Mouse (Mus musculus): ENCODE results near the gene Cdh16. TPM values are rescaled to one million over a fixed set of nuclear protein-coding genes. Genes with fewer than 3 reads are reported as not detected.

Gene Cdh16
- polyA plus RNA-seq, 1 experiment from 2014 or later = not detected

DNA sequence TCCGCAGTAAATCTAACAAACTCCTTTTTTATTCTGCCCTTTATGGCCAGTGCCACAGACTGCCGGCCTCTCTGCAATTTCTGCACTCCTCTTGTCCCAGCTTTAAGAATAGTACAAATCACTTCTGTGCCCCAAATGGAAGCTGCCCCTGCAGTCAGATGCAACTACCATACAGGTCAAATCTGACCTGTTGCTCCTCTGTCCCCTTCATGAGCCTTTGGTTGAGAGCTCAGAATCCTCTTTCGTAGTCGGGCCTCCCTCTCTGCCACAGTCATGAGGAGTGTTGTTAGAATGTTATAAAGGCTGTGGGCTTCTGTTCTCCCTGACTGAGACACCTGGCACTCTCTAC lies 21.0 kb downstream of the Cdh16 start:
- 73% methylated on average over 4 of the region's 4 CpGs for WGBS
- no peaks in the 10 kb centered on the region for H3K9me3 ChIP-seq (replicated peaks; ENCODE audit: control insufficient read depth, low read length, poor library complexity, severe bottlenecking)
- ATAC-seq = no peak
- no peaks in the 10 kb centered on the region; the same call in 1 of the 2 replicates for H3K27me3 ChIP-seq (ENCODE audit: control insufficient read depth, insufficient read depth, low read depth, low read length)
- no peaks in the 10 kb centered on the region for H3K36me3 ChIP-seq (ENCODE audit: control insufficient read depth, insufficient read depth, low read length)
- H3K4me2 ChIP-seq (ENCODE audit: low read length) = no peak overlapping the region
- no peaks in the 10 kb centered on the region; the same call in 1 of the 2 replicates for H3K4me1 ChIP-seq (ENCODE audit: control insufficient read depth, insufficient read depth, low read length)
- no peak overlapping the region for H3K27ac ChIP-seq (ENCODE audit: low read length)
- H3K4me3 ChIP-seq (ENCODE audit: low read depth, low read length) = no peak overlapping the region
- H3K9ac ChIP-seq (ENCODE audit: low read depth, low read length) = no peak overlapping the region; the same call in 1 of the 2 replicates

GRCm38 (mm10) chr8:104602468-104603244 lies 21.5 kb downstream of the Cdh16 start:
- no peaks in the 10 kb centered on the region; the same call in 1 of the 2 replicates for H3K4me1 ChIP-seq (ENCODE audit: control insufficient read depth, insufficient read depth, low read length)
- H3K36me3 ChIP-seq (ENCODE audit: control insufficient read depth, insufficient read depth, low read length) = no peaks in the 10 kb centered on the region
- 19% methylated on average over 21 of the region's 21 CpGs for WGBS
- no peaks in the 10 kb centered on the region for H3K9me3 ChIP-seq (replicated peaks; ENCODE audit: control insufficient read depth, low read length, poor library complexity, severe bottlenecking)
- ATAC-seq = peak; percentile 90
- H3K27me3 ChIP-seq (ENCODE audit: control insufficient read depth, insufficient read depth, low read depth, low read length) = no peaks in the 10 kb centered on the region; the same call in 1 of the 2 replicates
- no peak overlapping the region for H3K27ac ChIP-seq (ENCODE audit: low read length)
- peak overlapping the region; percentile 52 for H3K4me2 ChIP-seq (ENCODE audit: low read length)
- H3K4me3 ChIP-seq (ENCODE audit: low read depth, low read length) = peak overlapping the region; percentile 16; the same call in 1 of the 2 replicates
- H3K9ac ChIP-seq (ENCODE audit: low read depth, low read length) = no peak overlapping the region

- H3K9ac ChIP-seq (ENCODE audit: low read depth, low read length) = no peak overlapping the region
- no peak overlapping the region; the same call in 1 of the 2 replicates for H3K4me3 ChIP-seq (ENCODE audit: low read depth, low read length)
- peak; percentile 23 for ATAC-seq
- H3K27me3 ChIP-seq (ENCODE audit: control insufficient read depth, insufficient read depth, low read depth, low read length) = no peaks in the 10 kb centered on the region; the same call in 1 of the 2 replicates
- no peaks in the 10 kb centered on the region for H3K9me3 ChIP-seq (replicated peaks; ENCODE audit: control insufficient read depth, low read length, poor library complexity, severe bottlenecking)
- no peaks in the 10 kb centered on the region for H3K36me3 ChIP-seq (ENCODE audit: control insufficient read depth, insufficient read depth, low read length)
- peak overlapping the region; percentile 52 for H3K4me2 ChIP-seq (ENCODE audit: low read length)
- WGBS = 2% methylated on average over 12 of the region's 12 CpGs
- H3K4me1 ChIP-seq (ENCODE audit: control insufficient read depth, insufficient read depth, low read length) = no peaks in the 10 kb centered on the region; the same call in 1 of the 2 replicates
- H3K27ac ChIP-seq (ENCODE audit: low read length) = no peak overlapping the region
Observed at GRCm38 (mm10) chr8:104601941-104602371, 22.2 kb downstream of the Cdh16 start.

DNA sequence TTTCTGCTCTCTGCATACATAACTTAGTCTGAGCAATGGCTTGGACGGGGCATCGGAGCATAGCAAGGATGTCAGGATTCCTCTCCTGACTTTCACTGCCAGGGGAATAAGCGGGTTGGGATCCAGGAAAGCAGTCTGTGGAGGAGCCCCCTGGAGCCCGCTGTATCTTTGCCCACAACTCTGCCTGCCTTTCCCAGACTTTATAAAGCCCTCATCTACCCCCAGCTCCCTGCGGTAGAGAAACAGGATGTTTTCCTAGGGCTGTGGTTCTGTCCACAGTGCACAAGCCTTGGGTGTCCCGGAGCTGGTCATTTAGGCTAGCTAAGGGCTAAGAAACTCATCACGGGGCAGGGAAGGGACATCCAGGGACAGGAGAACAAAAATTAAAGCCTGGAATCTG lies 22.8 kb downstream of the Cdh16 start:
- Histone ChIP-seq H3K9ac (ENCODE audit: low read depth, low read length) (no peak overlapping the region), H3K4me3 (ENCODE audit: low read depth, low read length) (no peak overlapping the region), H3K9me3 (replicated peaks; ENCODE audit: control insufficient read depth, low read length, poor library complexity, severe bottlenecking) (no peaks in the 10 kb centered on the region), H3K4me1 (ENCODE audit: control insufficient read depth, insufficient read depth, low read length) (no peaks in the 10 kb centered on the region; the same call in 1 of the 2 replicates), H3K27me3 (ENCODE audit: control insufficient read depth, insufficient read depth, low read depth, low read length) (no peaks in the 10 kb centered on the region; the same call in 1 of the 2 replicates), H3K36me3 (ENCODE audit: control insufficient read depth, insufficient read depth, low read length) (0 out of 2 replicates have a peak, but pooled peaks cover under 1% of the 10 kb centered on the region), H3K27ac (ENCODE audit: low read length) (no peak overlapping the region), H3K4me2 (ENCODE audit: low read length) (no peak overlapping the region)
- 26% methylated on average over 7 of the region's 7 CpGs for WGBS
- ATAC-seq = no peak

DNA sequence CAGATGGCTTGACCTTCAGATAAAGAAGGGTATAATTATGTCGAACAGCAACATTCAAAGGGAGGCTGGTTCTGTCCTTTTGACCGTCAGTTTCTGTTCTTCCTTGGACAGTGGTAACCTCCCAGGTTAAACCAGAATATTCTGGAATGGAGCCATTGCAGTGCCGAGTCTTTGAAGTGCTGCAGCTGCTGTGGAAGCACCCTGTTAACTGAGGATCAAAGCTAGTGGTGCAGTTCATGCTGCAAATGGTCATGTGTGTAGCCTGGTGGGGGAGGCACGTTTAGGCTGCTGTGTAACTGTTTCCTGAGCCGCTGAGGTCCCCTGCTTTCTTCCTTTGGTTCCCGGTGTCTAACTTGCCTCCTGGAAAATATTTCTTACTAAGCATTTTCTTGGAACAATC lies 25.7 kb downstream of the Cdh16 start:
- Histone ChIP-seq H3K9ac (ENCODE audit: low read depth, low read length) (no peak overlapping the region), H3K9me3 (replicated peaks; ENCODE audit: control insufficient read depth, low read length, poor library complexity, severe bottlenecking) (no peaks in the 10 kb centered on the region), H3K36me3 (ENCODE audit: control insufficient read depth, insufficient read depth, low read length) (peaks cover 13% of the 10 kb centered on the region), H3K4me3 (ENCODE audit: low read depth, low read length) (no peak overlapping the region), H3K27me3 (ENCODE audit: control insufficient read depth, insufficient read depth, low read depth, low read length) (no peaks in the 10 kb centered on the region; the same call in 1 of the 2 replicates), H3K4me2 (ENCODE audit: low read length) (no peak overlapping the region), H3K27ac (ENCODE audit: low read length) (no peak overlapping the region), H3K4me1 (ENCODE audit: control insufficient read depth, insufficient read depth, low read length) (no peaks in the 10 kb centered on the region; the same call in 1 of the 2 replicates)
- 65% methylated on average over 6 of the region's 6 CpGs for WGBS
- no peak for ATAC-seq

GRCm38 (mm10) chr8:104597656-104598055 lies 26.5 kb downstream of the Cdh16 start:
- H3K9me3 ChIP-seq (replicated peaks; ENCODE audit: control insufficient read depth, low read length, poor library complexity, severe bottlenecking) = no peaks in the 10 kb centered on the region
- no peak overlapping the region for H3K27ac ChIP-seq (ENCODE audit: low read length)
- no peak overlapping the region for H3K9ac ChIP-seq (ENCODE audit: low read depth, low read length)
- no peaks in the 10 kb centered on the region; the same call in 1 of the 2 replicates for H3K27me3 ChIP-seq (ENCODE audit: control insufficient read depth, insufficient read depth, low read depth, low read length)
- no peak for ATAC-seq
- H3K4me3 ChIP-seq (ENCODE audit: low read depth, low read length) = no peak overlapping the region
- WGBS = 83% methylated on average over 6 of the region's 6 CpGs
- H3K36me3 ChIP-seq (ENCODE audit: control insufficient read depth, insufficient read depth, low read length) = peaks cover 13% of the 10 kb centered on the region
- H3K4me1 ChIP-seq (ENCODE audit: control insufficient read depth, insufficient read depth, low read length) = no peaks in the 10 kb centered on the region; the same call in none of the 2 replicates
- H3K4me2 ChIP-seq (ENCODE audit: low read length) = no peak overlapping the region

- Histone ChIP-seq H3K4me2 (ENCODE audit: low read length) (no peak overlapping the region), H3K4me1 (ENCODE audit: control insufficient read depth, insufficient read depth, low read length) (peaks cover 4% of the 10 kb centered on the region; the same call in 1 of the 2 replicates), H3K9ac (ENCODE audit: low read depth, low read length) (no peak overlapping the region), H3K36me3 (ENCODE audit: control insufficient read depth, insufficient read depth, low read length) (peaks cover 13% of the 10 kb centered on the region), H3K9me3 (replicated peaks; ENCODE audit: control insufficient read depth, low read length, poor library complexity, severe bottlenecking) (no peaks in the 10 kb centered on the region), H3K27ac (ENCODE audit: low read length) (no peak overlapping the region), H3K4me3 (ENCODE audit: low read depth, low read length) (no peak overlapping the region), H3K27me3 (ENCODE audit: control insufficient read depth, insufficient read depth, low read depth, low read length) (no peaks in the 10 kb centered on the region; the same call in 1 of the 2 replicates)
- WGBS = 86% methylated on average over 21 of the region's 21 CpGs
- ATAC-seq = no peak
Observed at GRCm38 (mm10) chr8:104595773-104596536, 28.2 kb downstream of the Cdh16 start.

DNA sequence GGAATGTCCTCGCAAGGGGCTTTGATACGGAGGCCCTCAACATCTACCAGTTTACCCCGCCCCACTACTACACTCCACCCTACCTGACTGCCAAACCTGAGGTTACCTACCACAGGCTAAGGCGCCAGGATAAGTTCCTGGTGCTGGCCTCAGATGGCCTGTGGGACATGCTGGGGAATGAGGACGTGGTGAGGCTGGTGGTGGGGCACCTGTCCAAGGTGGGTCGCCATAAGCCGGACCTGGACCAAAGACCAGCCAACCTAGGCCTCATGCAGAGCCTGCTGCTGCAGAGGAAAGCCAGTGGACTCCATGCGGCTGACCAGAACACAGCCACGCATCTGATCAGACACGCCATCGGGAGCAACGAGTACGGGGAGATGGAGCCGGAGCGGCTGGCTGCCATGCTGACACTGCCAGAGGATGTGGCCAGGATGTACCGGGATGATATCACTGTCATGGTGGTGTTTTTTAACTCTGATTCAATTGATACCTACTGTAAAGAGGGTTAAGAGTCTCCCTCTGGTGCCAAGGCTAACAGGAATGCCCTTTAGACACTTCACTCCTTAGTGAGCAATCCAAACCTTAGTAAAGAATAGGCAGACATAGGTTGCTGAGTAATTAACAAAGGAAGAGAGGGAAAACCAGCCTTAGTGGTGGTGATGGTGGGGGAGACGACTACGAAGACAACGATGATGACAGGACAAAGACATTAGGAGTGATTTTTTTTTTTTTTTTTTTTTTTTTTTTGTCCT lies 29.4 kb downstream of the Cdh16 start:
- H3K36me3 ChIP-seq (ENCODE audit: control insufficient read depth, insufficient read depth, low read length) = peaks cover 13% of the 10 kb centered on the region
- no peaks in the 10 kb centered on the region for H3K9me3 ChIP-seq (replicated peaks; ENCODE audit: control insufficient read depth, low read length, poor library complexity, severe bottlenecking)

More for the DNA sequence above, 29.4 kb downstream of the Cdh16 start:
- ATAC-seq = no peak
- Histone ChIP-seq H3K4me2 (ENCODE audit: low read length) (no peak overlapping the region), H3K4me3 (ENCODE audit: low read depth, low read length) (no peak overlapping the region), H3K4me1 (ENCODE audit: control insufficient read depth, insufficient read depth, low read length) (peaks cover 6% of the 10 kb centered on the region), H3K9ac (ENCODE audit: low read depth, low read length) (no peak overlapping the region), H3K27ac (ENCODE audit: low read length) (no peak overlapping the region), H3K27me3 (ENCODE audit: control insufficient read depth, insufficient read depth, low read depth, low read length) (no peaks in the 10 kb centered on the region)
- 96% methylated on average over 19 of the region's 19 CpGs for WGBS

Data from midbrain, embryonic 16.5 days (tissue).